Mouse (Mus musculus): ENCODE data around the gene Celf5.

Celf5 gene

GRCm38 (mm10) chr10:81497401-81498270 is 15.1 kb upstream of the Celf5 start:
- DNase-seq, result no peak

DNA sequence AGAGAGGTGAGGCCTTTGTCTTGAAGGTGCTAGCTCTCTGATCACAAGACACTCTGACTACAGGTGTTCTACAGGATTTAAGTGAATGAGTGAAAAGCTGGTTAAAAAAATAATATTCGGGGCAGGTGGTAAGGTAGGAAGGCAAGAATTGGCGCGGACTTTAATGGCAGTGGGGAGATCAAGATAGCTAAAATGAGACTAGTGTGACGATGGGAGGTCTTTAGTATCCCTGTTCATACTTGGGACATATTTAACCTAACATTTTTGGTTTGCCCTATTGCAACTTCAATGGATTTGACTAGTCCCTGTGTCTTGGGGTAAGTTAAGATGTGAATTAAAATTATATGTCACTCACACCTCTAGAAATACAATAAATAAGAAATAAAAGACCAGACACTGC is 14.5 kb upstream of the Celf5 start:
- no peak for DNase-seq

GRCm38 (mm10) chr10:81496264-81496901 is 13.9 kb upstream of the Celf5 start, which contains the start of gene Ncln:
Ncln (minus strand) TSS chr10:81496392.
- DNase-seq, result peak; percentile 98 to 99

GRCm38 (mm10) chr10:81495616-81496263 is 13.2 kb upstream of the Celf5 start:
- peak in 1 of 2 experiments; percentile 24 for DNase-seq

DNA sequence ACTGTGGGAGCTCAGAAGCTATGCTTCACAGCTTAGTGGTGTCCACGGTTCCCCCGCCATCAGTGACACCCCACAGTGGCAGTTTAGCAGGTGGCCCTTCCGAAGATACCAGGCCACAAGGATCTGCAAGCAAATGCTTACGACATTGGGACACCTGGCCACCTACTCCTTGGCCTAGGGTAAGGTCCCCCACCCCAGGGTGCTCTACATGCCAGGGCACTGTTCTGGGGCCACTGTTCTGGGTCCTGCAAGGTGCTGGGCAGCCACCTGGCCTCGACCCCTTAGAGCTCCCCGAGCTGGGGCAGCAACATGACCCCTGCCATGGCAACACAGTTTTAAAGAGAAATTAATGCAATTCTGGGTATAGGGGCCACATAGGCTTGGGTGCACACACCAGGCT is 12.6 kb upstream of the Celf5 start:
- DNase-seq, result no peak

DNA sequence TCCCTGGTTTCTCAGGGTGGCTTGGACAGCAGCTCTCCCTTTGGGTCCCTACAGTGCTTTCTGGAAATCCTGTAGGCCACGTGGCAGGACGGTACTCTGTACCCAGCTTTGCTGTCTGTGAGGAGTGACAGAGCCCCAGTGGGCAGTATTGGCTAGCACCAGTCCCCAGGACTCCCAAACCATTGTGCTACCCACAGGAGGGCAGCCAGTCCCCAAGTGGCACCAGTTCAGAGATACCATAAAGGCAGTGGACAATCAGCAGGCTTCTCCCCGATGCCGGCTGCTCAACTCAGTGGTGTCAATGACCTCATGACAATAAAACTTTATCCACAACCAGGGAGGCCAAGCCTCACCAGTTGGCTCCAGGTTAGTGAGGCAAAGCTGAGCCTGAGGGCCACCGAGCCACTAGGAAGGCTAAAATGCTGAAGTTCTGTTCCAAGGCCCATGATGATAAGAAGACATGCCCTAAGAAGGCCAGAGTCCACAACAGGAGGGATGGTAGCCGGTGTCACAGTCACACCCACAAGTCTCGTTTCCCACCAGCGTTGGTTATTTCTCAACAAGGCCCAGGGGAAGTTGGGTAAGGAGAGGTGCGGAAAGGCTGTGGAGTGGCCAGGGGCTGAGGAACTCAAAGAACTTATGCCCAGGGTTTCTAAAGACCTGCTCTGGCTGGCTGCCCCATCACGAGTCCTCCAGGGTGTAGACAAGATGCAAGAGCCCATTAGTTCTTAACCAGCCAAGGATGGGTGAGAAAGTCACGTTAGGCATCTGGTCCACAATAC is 11.9 kb upstream of the Celf5 start:
- DNase-seq, result no peak

DNA sequence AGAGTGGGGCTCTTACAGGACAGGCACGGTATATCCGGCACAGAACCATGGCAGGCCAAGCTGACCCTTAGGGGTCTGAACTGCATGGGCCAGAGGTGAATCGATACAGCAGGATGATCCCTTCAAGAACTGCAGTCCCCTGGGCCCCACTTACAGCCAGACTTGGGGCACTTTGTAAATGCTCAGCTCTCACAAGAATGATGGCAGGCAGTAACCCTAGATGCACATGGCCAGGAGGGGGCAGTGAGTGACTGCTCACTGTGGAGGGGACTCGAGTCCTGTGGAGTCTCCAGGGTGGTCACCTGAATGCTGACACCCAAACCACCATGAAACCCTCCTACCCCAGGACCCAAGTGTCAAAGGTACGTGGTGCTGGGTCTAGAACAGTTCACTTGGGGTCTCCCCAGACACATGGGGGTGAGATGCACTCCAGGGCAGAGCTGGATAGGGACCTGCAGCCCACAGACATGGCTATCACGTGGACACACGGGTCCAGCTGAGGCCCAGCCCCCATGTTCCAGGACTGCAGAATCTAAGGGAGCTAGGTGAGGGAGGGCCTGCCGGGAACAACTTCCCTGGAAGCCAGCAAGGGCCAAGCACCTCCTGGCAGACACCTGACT is 11.2 kb upstream of the Celf5 start:
- DNase-seq, result peak in 1 of 2 experiments; percentile 45

- DNase-seq, result no peak
Observed at GRCm38 (mm10) chr10:81492606-81493240, 10.2 kb upstream of the Celf5 start.

GRCm38 (mm10) chr10:81491018-81491417 is 8.5 kb upstream of the Celf5 start:
- no peak for DNase-seq

GRCm38 (mm10) chr10:81489941-81490340 is 7.4 kb upstream of the Celf5 start:
- no peak for DNase-seq

DNA sequence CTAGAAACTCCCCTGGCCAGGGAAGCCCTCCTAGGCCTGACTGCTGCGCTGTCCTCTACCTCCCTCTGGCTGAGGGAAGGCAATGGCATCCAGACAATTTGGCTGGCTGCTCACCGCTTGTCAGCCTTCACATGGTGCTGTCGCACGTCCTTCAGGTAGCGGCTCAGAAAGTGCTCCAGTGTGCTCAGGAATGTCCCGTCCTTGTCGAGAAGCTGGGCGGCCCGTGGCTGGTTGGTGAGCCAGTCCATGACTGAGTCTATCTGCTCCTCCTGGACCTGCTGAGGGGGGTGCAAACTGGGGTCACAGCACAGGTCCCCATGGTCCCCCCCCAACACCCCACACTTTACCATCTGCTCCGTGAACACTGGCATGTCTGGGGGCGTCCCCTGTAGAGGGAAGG is 5.6 kb upstream of the Celf5 start:
- DNase-seq, result no peak

DNA sequence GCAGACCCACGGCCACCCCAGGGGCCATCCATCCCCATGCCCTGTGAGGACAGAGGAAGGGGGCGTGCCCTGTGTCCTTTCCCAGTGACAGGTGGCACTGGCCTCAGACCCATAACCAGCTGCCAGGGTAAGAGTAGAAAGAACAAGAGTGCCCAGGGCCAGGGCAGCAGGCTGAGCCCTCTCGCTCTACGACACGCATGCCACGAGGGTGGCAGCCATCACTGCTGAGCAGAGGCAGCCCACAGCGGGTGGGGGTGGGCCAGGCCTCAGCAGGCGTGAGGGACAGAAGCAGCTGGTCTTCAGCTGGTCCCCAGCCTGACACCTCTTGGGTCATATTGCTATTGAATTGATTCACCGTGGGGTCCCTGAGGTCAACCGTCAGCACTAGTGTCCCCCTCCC is 4.0 kb upstream of the Celf5 start:
- no peak for DNase-seq

- no peak for DNase-seq
Observed at GRCm38 (mm10) chr10:81485479-81486018, 3.0 kb upstream of the Celf5 start.

- peak in 1 of 2 experiments; percentile 35 for DNase-seq
Observed at GRCm38 (mm10) chr10:81485060-81485449, 2.5 kb upstream of the Celf5 start.

- no peak for DNase-seq
Observed at GRCm38 (mm10) chr10:81484441-81485059, 2.0 kb upstream of the Celf5 start.

- peak; percentile 55 to 71 for DNase-seq
Observed at GRCm38 (mm10) chr10:81483983-81484382, 1.5 kb upstream of the Celf5 start.

- DNase-seq, result no peak
Observed at GRCm38 (mm10) chr10:81481605-81482532, 640 bp downstream of the Celf5 start.

DNA sequence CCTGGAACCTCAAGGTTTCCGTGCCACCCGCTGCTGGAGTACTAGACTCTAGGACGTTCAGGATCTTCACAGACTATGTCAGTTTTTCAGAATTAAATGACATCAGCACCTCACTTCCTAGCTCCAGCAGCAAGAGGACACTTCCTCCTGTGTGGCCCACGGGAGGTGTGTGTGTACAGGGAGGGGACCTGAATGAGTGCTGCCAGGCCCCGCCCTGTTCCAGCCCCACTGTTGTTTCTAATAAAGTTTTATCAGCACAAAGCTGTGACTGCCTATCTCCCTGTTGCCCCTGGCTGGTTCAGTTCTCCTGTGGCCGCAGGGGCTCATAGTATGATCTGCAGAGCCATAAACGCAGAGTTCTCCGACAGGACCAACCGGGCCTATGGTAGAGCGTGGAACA is 8.0 kb downstream of the Celf5 start:
- no peak for DNase-seq

DNA sequence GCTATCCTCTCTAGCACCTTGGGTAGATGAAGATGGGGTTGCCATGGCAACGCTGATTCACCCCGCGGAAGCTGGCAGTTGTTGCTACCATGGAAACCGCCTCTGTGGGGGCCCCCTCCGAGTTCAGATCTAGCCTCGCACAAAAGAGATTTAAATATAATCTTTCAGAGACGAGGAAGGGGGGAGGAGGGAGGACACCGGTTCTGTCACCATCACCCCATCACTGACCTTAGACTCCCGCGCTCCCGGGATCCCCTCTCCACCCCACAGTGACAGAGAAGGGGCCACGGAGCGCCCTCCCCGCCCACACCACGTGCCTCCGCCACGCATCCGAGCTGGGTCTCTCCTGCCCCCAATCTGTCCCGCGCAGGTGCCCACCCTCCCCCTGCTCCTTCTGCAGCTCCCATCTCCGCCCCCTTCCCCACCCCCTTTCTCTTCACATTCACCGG is 9.5 kb downstream of the Celf5 start:
- no peak for DNase-seq
